Mouse (Mus musculus) thymus, adult 2 months (tissue): ENCODE results near the gene Gucy2d.

Experiments used
- CTCF ChIP-seq: fragments of 200-500 bp; IDR thresholded peaks from 2 replicates; pipeline ENCODE4 v1.5.1; 2012; ENCODE audit warnings: mild to moderate bottlenecking, control low read depth, low read length, moderate library complexity, borderline replicate concordance; ENCODE audit not compliant: control insufficient read depth, poor library complexity, insufficient read depth; ENCODE audit errors: extremely low read depth
- POLR2A ChIP-seq: fragments of 200-500 bp; IDR thresholded peaks from 2 replicates; pipeline ENCODE4 v1.6.1; 2012; ENCODE audit warnings: mild to moderate bottlenecking, low read length, control low read depth, moderate library complexity; ENCODE audit not compliant: control insufficient read depth, poor library complexity, insufficient read depth; ENCODE audit errors: extremely low read depth

DNA sequence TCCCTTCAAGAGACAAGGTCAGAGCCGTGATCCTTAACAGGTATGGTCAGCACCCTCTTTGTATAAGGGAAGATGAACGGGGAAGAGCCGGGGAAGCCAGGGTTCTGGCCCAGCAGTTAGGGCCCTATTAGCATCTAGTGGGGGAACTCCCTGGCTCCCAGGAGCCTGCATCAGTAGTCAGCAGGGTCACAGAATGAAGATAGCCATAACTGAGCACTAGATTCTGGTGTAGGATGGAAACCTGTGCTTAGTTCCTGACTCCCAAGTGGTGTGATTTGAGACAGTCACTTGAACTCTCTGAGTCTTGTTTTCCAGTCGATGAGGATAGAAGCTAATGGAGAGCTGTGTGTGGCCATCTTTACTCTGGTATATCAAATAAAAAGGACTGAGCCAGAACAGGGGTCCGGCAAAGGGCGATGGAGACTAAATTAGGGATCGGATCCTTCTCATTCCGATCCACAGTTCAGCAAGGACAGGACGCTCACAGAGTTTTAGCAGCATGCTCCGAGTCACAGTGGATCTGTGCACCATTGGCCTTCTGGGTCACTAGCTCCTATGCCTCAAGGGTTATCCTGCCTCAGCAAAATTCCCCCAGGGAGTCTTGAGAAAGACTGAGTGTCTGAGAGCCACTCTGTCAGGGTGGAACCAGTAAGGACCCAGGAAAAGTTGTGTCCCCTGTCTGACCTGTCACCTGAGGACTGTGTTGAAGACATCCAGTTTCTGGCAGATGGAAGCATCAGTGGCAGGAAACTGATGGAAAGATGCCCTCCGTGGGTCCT is 47.2 kb downstream of the Gucy2d start:
- TF ChIP-seq CTCF (no peak), POLR2A (no peak)
